Mouse (Mus musculus): Measurements from ENCODE around the gene Vgll4.

DNA sequence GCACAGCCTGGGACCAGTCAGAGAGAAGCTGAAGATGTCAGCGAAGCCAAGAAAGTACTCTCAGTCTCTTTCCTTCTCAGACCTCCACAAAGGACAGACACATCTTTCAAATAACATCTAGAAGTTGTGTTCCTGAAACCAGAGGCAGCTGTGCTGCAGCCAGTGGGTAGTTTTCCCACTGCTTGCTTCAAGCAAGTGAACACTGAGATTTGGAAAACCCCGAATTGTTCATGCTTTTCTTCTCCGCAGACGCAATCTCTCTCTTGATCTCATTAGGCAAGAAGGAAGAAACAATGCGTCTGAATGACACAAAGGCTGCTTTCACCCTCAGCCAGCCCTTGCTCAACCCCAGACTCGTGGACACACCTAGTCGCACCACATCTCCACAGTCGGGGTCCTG, 42.0 kb upstream of the Vgll4 start:
- TF ChIP-seq CTCF (IDR thresholded peaks at IDR 0.05; ENCODE audit: borderline replicate concordance, insufficient read depth, low read length) (no peak), POLR2A (IDR thresholded peaks at IDR 0.05; ENCODE audit: low read depth, low read length) (no peak)
